Mouse (Mus musculus): ENCODE results near the gene Gipc3. TPM values are rescaled to one million over a fixed set of nuclear protein-coding genes. Genes with fewer than 3 reads are reported as not detected.

The Gipc3 gene
- polyA plus RNA-seq, 1 experiment: 0.01 TPM

DNA sequence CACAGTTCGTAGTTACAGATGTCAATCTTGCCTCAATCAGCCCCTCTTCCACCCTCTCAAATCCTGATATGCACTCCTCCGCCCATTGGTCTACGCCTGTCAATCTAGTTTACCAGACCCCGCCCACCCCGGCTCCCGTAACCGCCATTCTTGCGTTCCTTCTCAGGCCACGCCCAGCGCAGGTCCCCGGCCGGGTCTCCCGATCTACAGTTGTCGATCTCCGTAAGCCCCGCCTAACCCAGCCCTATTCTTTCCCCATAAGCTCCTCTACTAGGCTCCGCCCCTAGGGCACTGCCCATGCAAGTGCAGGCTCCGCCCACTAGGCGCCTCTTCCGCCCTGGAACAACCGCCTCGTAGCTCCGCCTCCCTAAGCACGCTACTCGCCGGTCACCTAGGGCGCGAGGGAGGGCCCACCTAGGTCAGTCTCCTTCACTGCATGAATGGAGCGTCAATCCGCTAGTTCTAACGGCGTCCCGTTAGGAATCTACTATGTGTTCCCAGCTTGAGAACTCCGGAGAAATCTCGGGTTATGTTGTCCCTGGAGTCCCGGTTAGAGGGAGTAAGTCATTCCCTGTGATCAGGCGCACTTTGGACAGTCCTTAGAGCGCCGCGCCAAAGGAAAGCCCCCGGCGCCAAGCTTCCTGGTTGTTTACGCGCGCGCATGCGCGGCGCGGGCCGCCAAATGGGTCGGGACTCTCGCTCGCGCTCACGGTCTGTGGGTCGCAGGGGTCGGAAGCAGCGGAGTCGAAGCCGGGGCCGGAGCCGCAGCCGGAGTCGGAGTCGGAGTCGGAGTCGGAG is 22.3 kb downstream of the Gipc3 start, which contains the start of gene Cactin:
Cactin (plus strand) TSS at position 554 of the 798 bp plus-strand sequence.
- Histone ChIP-seq H3K4me1 (ENCODE audit: control insufficient read depth) (peaks cover 74% of the 10 kb centered on the region), H3K27me3 (ENCODE audit: control insufficient read depth) (no peaks in the 10 kb centered on the region), H3K9me3 (ENCODE audit: control insufficient read depth, low read length) (no peaks in the 10 kb centered on the region), H3K4me3 (replicated peaks) (peak within 1 kb of the TSS; percentile 86), H3K36me3 (ENCODE audit: control insufficient read depth) (peaks cover 68% of the 10 kb centered on the region)
- TF ChIP-seq TAL1 (IDR thresholded peaks at IDR 0.05; ENCODE audit: low read length) (no peak), GATA1 (IDR thresholded peaks at IDR 0.05; ENCODE audit: low read length) (peak; percentile 43)

DNA sequence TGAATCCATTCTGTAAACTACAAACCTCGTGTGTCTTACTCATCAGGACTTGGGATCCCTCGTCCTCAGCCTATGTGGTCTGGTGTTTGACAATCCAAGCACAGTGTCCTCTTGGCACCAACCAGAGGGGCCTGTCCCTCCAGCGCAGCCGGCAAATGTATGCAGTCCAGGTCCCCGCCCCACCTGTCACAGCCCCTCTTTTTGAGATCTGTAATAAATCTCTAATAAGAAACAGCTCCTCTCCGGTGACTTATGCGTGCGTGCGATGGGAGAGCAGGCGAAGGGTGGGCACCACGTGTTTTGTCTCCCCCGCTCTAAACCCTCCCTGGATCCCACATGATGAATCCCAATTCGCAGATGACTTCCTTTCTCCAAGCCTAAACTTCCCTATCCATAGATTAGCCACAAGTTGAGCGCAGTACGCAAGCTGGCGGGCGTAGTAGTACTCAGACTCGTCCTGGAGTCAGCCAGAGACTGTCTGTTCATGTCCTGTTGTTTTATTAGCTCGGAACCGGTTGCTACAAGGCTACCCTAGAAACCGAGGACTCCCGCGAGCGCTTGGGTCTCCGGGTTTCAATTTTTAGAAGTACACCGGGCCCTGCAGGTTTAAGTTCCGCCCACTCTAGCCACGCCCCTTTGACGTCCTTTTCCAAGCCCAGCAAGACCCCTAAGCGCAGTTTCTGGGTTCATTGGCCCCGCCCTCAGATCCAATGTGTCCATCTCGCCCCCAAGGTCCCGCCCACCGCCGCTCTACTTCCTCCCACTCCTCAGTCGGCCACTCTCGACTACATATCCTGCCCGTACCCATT is 23.1 kb downstream of the Gipc3 start:
- H3K27me3 ChIP-seq (ENCODE audit: control insufficient read depth): no peaks in the 10 kb centered on the region
- H3K9me3 ChIP-seq (ENCODE audit: control insufficient read depth, low read length): no peaks in the 10 kb centered on the region
- H3K36me3 ChIP-seq (ENCODE audit: control insufficient read depth): peaks cover 68% of the 10 kb centered on the region
- peak overlapping the region; percentile 86 for H3K4me3 ChIP-seq (replicated peaks)
- no peak for TF ChIP-seq GATA1 (IDR thresholded peaks at IDR 0.05; ENCODE audit: low read length)
- TF ChIP-seq TAL1 (IDR thresholded peaks at IDR 0.05; ENCODE audit: low read length): no peak
- peaks cover 74% of the 10 kb centered on the region for H3K4me1 ChIP-seq (ENCODE audit: control insufficient read depth)

DNA sequence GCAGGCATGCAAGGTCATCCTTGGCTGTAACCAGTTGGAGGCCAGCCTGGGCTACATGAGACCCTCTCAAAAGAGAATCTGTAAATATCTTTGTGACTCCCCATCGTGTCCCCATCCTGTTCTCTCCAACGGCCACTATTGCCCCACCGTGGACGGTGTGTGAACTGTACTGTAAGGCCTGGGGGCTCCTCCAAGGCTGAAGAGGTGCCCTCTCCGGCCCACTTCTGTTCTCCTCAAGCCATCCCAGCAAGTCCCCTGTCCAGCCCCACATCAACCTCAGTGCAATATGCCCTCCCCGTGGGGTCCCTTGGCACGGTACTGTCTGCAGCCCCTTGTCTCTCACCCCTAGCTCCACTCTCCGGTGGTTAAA is 23.8 kb downstream of the Gipc3 start:
- peaks cover 68% of the 10 kb centered on the region for H3K36me3 ChIP-seq (ENCODE audit: control insufficient read depth)
- no peak for TF ChIP-seq GATA1 (IDR thresholded peaks at IDR 0.05; ENCODE audit: low read length)
- TF ChIP-seq TAL1 (IDR thresholded peaks at IDR 0.05; ENCODE audit: low read length): no peak
- H3K27me3 ChIP-seq (ENCODE audit: control insufficient read depth): no peaks in the 10 kb centered on the region
- H3K4me3 ChIP-seq (replicated peaks): peak overlapping the region; percentile 86
- H3K9me3 ChIP-seq (ENCODE audit: control insufficient read depth, low read length): no peaks in the 10 kb centered on the region
- peaks cover 76% of the 10 kb centered on the region for H3K4me1 ChIP-seq (ENCODE audit: control insufficient read depth)

DNA sequence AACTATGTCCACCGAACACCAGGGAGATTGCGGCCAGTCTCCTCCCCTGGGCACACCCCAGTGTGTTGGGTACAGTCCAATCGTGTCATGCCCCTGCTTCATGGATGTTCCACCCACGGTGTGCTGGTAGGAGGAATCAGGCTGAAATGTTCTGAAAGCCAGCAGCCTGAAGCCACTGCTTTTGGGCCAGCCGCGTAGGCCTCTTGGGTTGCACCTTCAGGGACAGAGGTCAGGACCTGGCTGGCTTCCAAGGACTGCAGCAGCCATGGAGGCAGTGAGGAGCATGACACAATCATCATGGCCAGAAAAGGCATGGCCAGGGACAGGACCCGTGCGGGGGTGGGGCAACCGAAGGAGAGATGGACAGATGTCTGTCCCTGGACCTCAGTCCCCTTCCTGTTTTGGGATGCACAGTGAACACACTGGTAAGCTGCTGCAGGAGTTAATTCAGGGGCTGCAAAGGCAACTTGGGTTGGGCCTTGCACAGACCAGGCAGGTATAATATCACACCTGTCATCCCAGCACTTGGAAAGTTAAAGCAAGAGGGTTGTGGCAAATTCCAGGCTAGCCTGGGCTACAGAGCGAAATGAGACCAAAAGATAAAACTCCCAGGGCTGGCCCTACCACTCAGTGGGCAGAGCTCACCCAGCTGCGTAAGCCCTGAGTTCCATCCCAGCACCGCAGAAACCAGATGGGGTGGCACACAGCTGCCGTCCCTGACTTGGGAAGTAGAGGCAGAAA is 24.3 kb downstream of the Gipc3 start:
- Histone ChIP-seq H3K27me3 (ENCODE audit: control insufficient read depth) (no peaks in the 10 kb centered on the region), H3K4me1 (ENCODE audit: control insufficient read depth) (peaks cover 78% of the 10 kb centered on the region), H3K36me3 (ENCODE audit: control insufficient read depth) (peaks cover 68% of the 10 kb centered on the region), H3K9me3 (ENCODE audit: control insufficient read depth, low read length) (no peaks in the 10 kb centered on the region), H3K4me3 (replicated peaks) (no peak overlapping the region)
- TF ChIP-seq TAL1 (IDR thresholded peaks at IDR 0.05; ENCODE audit: low read length): no peak
- TF ChIP-seq GATA1 (IDR thresholded peaks at IDR 0.05; ENCODE audit: low read length): no peak

DNA sequence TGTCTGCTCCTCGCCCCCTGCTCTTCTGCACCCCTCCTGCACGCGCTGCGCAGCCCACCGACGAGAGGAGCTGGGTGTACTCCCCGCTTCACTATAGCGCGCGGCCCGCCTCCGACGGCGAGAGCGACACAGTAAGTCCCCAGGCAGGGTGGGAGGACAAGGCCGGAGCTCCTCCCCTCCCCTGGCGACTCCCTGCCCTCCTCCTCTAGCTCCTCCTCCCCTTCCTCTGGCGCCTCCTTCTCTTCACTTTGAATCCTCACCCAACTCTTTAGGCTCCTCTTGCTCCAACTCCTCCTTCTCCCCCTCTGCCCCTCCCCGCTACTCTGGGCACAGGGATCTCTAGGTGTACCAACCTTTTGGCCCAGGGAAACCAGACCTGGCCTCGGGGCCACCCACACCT is 25.8 kb downstream of the Gipc3 start:
- Histone ChIP-seq H3K9me3 (ENCODE audit: control insufficient read depth, low read length) (no peaks in the 10 kb centered on the region), H3K4me1 (ENCODE audit: control insufficient read depth) (peaks cover 67% of the 10 kb centered on the region), H3K27me3 (ENCODE audit: control insufficient read depth) (no peaks in the 10 kb centered on the region), H3K4me3 (replicated peaks) (peak overlapping the region; percentile 47), H3K36me3 (ENCODE audit: control insufficient read depth) (peaks cover 68% of the 10 kb centered on the region)
- TF ChIP-seq GATA1 (IDR thresholded peaks at IDR 0.05; ENCODE audit: low read length): no peak
- TF ChIP-seq TAL1 (IDR thresholded peaks at IDR 0.05; ENCODE audit: low read length): no peak

DNA sequence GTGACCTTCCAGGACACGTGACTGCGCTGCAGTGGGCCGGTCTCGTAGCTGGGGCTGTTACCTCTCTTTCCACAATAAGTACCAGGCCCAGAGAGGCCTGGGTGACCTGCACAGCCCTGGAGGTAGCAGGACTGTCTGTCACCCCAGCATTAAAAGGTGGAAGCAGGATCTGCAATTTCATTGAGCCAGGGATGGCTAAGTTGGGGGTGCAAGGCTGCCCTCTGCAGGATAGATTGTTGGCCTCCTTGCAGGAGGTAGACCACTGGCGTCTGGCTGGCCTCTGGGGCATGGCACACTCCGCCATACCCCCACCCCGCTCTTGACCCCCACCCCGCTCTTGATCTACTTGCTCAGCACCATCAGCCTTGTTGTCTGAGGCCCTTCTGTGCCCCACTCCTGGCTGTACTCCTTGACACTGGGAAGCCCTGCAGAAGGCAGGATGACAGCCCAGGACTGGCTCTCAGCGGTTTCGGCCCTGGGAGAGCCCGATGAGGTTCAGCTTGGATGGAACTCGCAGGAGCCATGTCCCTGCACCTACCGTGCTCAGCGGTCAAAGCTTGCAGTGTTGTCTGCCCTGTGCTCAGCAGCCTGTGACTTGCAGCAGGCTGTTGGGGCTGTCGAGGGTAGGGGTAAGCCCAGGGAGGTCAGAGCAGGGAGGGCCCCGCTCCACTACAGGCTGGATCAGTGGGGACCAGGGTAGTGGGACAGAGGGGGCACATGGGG is 26.6 kb downstream of the Gipc3 start:
- TF ChIP-seq TAL1 (IDR thresholded peaks at IDR 0.05; ENCODE audit: low read length): no peak
- no peak for TF ChIP-seq GATA1 (IDR thresholded peaks at IDR 0.05; ENCODE audit: low read length)
- Histone ChIP-seq H3K27me3 (ENCODE audit: control insufficient read depth) (no peaks in the 10 kb centered on the region), H3K4me1 (ENCODE audit: control insufficient read depth) (peaks cover 60% of the 10 kb centered on the region), H3K9me3 (ENCODE audit: control insufficient read depth, low read length) (no peaks in the 10 kb centered on the region), H3K36me3 (ENCODE audit: control insufficient read depth) (peaks cover 70% of the 10 kb centered on the region), H3K4me3 (replicated peaks) (peak overlapping the region; percentile 47)

DNA sequence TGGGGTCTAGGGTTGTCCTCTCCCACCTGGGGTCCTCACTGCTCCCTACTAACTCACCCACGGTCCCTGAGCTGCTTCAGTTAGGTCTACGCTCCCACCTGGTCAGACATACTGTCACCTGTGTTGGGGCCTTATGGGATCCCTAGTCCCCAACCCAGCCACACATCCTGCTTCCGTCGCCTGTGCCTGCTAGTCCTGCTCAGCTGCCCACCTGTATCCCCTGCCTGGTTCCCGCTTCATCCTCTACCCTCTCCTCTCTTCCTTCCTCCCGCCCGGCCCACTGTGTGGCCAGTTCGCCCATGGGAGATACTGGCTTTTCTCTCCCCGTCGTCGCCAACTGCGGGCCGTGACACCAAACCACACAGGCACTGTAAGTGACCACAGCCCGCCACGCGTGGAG is 27.5 kb downstream of the Gipc3 start:
- no peaks in the 10 kb centered on the region for H3K27me3 ChIP-seq (ENCODE audit: control insufficient read depth)
- TF ChIP-seq GATA1 (IDR thresholded peaks at IDR 0.05; ENCODE audit: low read length) (no peak), TAL1 (IDR thresholded peaks at IDR 0.05; ENCODE audit: low read length) (no peak)
- H3K36me3 ChIP-seq (ENCODE audit: control insufficient read depth): peaks cover 79% of the 10 kb centered on the region
- H3K9me3 ChIP-seq (ENCODE audit: control insufficient read depth, low read length): no peaks in the 10 kb centered on the region
- H3K4me3 ChIP-seq (replicated peaks): no peak overlapping the region
- H3K4me1 ChIP-seq (ENCODE audit: control insufficient read depth): peaks cover 58% of the 10 kb centered on the region

DNA sequence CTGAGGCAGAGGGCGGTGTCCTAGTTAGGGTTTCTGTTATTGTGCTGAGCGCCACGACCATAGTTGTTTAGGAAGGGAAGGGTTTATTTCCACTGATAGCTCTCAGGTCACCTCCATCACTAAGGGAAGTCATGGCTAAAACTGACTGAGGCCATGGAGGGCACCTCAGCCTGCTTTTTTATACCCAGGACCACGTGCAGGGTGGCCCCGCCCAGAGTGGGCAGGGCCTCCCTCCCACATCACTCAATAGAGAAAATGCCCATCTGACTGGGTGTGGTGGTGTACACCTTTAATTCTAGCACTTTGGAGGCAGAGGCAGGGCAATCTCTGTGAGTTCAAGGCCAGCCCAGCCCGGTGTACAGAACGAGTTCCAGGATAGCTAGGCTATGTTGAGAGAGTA is 28.9 kb downstream of the Gipc3 start:
- Histone ChIP-seq H3K36me3 (ENCODE audit: control insufficient read depth) (peaks cover 93% of the 10 kb centered on the region), H3K4me1 (ENCODE audit: control insufficient read depth) (peaks cover 45% of the 10 kb centered on the region)
- TF ChIP-seq TAL1 (IDR thresholded peaks at IDR 0.05; ENCODE audit: low read length) (no peak), GATA1 (IDR thresholded peaks at IDR 0.05; ENCODE audit: low read length) (no peak)

More for the DNA sequence above, 28.9 kb downstream of the Gipc3 start:
- no peaks in the 10 kb centered on the region for H3K27me3 ChIP-seq (ENCODE audit: control insufficient read depth)
- H3K9me3 ChIP-seq (ENCODE audit: control insufficient read depth, low read length): no peaks in the 10 kb centered on the region
- H3K4me3 ChIP-seq (replicated peaks): no peak overlapping the region
